Mouse (Mus musculus) activated CD4-positive, CD25-positive, alpha-beta regulatory T cell, adult 9 weeks (primary cell): ENCODE data around the gene Btnl4. TPM values are rescaled to one million over a fixed set of nuclear protein-coding genes. Genes with fewer than 3 reads are reported as not detected.

Experiments used
- polyA plus RNA-seq: library from polyadenylated mRNA; unstranded; fragments of 100-300 nt; shearing (Covaris generic); gene quantifications from one replicate; pipeline ENCODE4 v1.2.1, GENCODE M21; 2017

The Btnl4 gene
- 0.48 TPM for polyA plus RNA-seq

GRCm38 (mm10) chr17:34477238-34478013 lies at the start of gene Btnl4:
Gene Btnl4, minus strand, starts transcription at chr17:34477318.

GRCm38 (mm10) chr17:34517252-34517651 lies 40.1 kb upstream of the Btnl4 start, which contains the start of gene Btnl6:
Gene Btnl6, minus strand, starts transcription at chr17:34517352.

Other genes with a start within 250 kb of the Btnl4 start
- 78.8 TPM for gene H2-Ob, start 238.4 kb downstream of the Btnl4 start, polyA plus RNA-seq
- gene H2-Ab1, start 219.6 kb downstream of the Btnl4 start, polyA plus RNA-seq = 31.4 TPM
- 20.8 TPM for gene H2-Aa, start 189.5 kb downstream of the Btnl4 start, polyA plus RNA-seq
- 18.7 TPM for gene H2-Eb1, start 171.5 kb downstream of the Btnl4 start, polyA plus RNA-seq
- 0.11 TPM for gene H2-Eb2, start 151.7 kb downstream of the Btnl4 start, polyA plus RNA-seq
- gene Btnl2, start 122.5 kb downstream of the Btnl4 start, polyA plus RNA-seq = 0.39 TPM
- not detected for gene Btnl1, start 100.2 kb downstream of the Btnl4 start, polyA plus RNA-seq
- gene BC051142, start 78.5 kb downstream of the Btnl4 start, polyA plus RNA-seq = 0.27 TPM
- gene Btnl6, start 40.0 kb upstream of the Btnl4 start, polyA plus RNA-seq = 0.35 TPM
- 0.15 TPM for gene Notch4, start 87.0 kb upstream of the Btnl4 start, polyA plus RNA-seq
- 287 TPM for gene Gpsm3, start 112.5 kb upstream of the Btnl4 start, polyA plus RNA-seq
- 12.4 TPM for gene Pbx2, start 113.9 kb upstream of the Btnl4 start, polyA plus RNA-seq
- gene Ager, start 120.5 kb upstream of the Btnl4 start, polyA plus RNA-seq = 2.2 TPM
- 112 TPM for gene Rnf5, start 126.4 kb upstream of the Btnl4 start, polyA plus RNA-seq
- 31.1 TPM for gene Agpat1, start 126.9 kb upstream of the Btnl4 start, polyA plus RNA-seq
- gene Egfl8, start 138.7 kb upstream of the Btnl4 start, polyA plus RNA-seq = 4.0 TPM
- 21.7 TPM for gene Ppt2, start 151.2 kb upstream of the Btnl4 start, polyA plus RNA-seq
- 1.9 TPM for gene Prrt1, start 152.2 kb upstream of the Btnl4 start, polyA plus RNA-seq
- 5.1 TPM for gene Fkbpl, start 167.4 kb upstream of the Btnl4 start, polyA plus RNA-seq
- gene Atf6b, start 169.8 kb upstream of the Btnl4 start, polyA plus RNA-seq = 80.4 TPM
- gene Tnxb, start 193.2 kb upstream of the Btnl4 start, polyA plus RNA-seq = not detected